Mouse (Mus musculus) liver, embryonic 14.5 days (tissue): ENCODE data around the gene Sik2. TPM values are rescaled to one million over a fixed set of nuclear protein-coding genes. Genes with fewer than 3 reads are reported as not detected.

Source experiments
- ATAC-seq: fragments of 200-750 bp; cut with Nextera tagmentation; 2 replicates; pipeline ENCODE4 v1.8.0; 2017; ENCODE audit warnings: moderate number of reproducible peaks, mild to moderate bottlenecking, moderate library complexity; ENCODE audit not compliant: insufficient read depth
- DNase-seq, 3 experiments: peaks; one replicate each; pipeline ENCODE4 v3.0.0-alpha.2; 2012 to 2013; ENCODE audit warnings: low read depth in 3 of 3, low spot score in 3 of 3
- H3K27ac ChIP-seq: fragments of 300-500 bp; sonication (generic); 2 replicates; pipeline ENCODE4 v1.5.1; 2014; ENCODE audit warnings: moderate library complexity, mild to moderate bottlenecking, control low read depth, inconsistent platforms
- H3K27me3 ChIP-seq: fragments of 300-500 bp; sonication (generic); 2 replicates; pipeline ENCODE4 v1.6.1; 2014; ENCODE audit warnings: mild to moderate bottlenecking, low read length, moderate library complexity; ENCODE audit not compliant: control insufficient read depth, insufficient read depth
- H3K36me3 ChIP-seq: fragments of 300-500 bp; sonication (generic); replicated peaks from 2 replicates; pipeline ENCODE4 v1.6.1; 2014; ENCODE audit warnings: low read depth; ENCODE audit not compliant: control insufficient read depth, insufficient read depth
- H3K4me1 ChIP-seq, 2 experiments: fragments of 200-500 bp in 1 of 2; fragments of 300-500 bp in 1 of 2; sonication (generic) in 1 of 2; replicated peaks; 2 replicates each; pipeline ENCODE4 v1.6.1; 2012 to 2014; ENCODE audit warnings: antibody characterized with exemption in 1 of 2, inconsistent platforms in 1 of 2, low read length in 1 of 2; ENCODE audit not compliant: control insufficient read depth in 2 of 2, insufficient read depth in 2 of 2
- H3K4me2 ChIP-seq: fragments of 300-500 bp; sonication (generic); 2 replicates; pipeline ENCODE4 v1.6.1; 2014; ENCODE audit warnings: low read depth, mild to moderate bottlenecking, control low read depth, moderate library complexity
- H3K4me3 ChIP-seq, 2 experiments: fragments of 200-500 bp in 1 of 2; fragments of 300-500 bp in 1 of 2; sonication (generic) in 1 of 2; 2 replicates each; pipeline ENCODE4 v1.5.1; 2012 to 2014; ENCODE audit warnings: low read depth in 2 of 2, low read length in 2 of 2, mild to moderate bottlenecking in 2 of 2, control low read depth in 1 of 2, inconsistent platforms in 1 of 2, moderate library complexity in 1 of 2; ENCODE audit not compliant: insufficient read depth in 1 of 2
- H3K9ac ChIP-seq: fragments of 300-500 bp; sonication (generic); replicated peaks from 2 replicates; pipeline ENCODE4 v1.6.1; 2014; ENCODE audit warnings: mild to moderate bottlenecking, control low read depth, moderate library complexity
- H3K9me3 ChIP-seq: fragments of 300-500 bp; sonication (generic); 2 replicates; pipeline ENCODE4 v1.6.1; 2016; ENCODE audit warnings: low read length, mixed read lengths; ENCODE audit not compliant: control insufficient read depth
- CTCF ChIP-seq: IDR thresholded peaks from 2 replicates; pipeline ENCODE4 v1.5.1; 2016; ENCODE audit warnings: antibody characterized with exemption, low read depth, control low read depth
- EP300 ChIP-seq: IDR thresholded peaks from 2 replicates; pipeline ENCODE4 v1.6.1; 2016; ENCODE audit warnings: antibody characterized with exemption, low read depth
- WGBS: fragments of 180-500 bp; shearing (Covaris S2); extraction: QIAGEN DNeasy Blood & Tissue Kit; methylation state at CpG from one replicate; pipeline ENCODE4 v1.1.7; 2014; ENCODE audit not compliant: insufficient replicate concordance; 5-methylcytosine and 5-hydroxymethylcytosine counted together
- polyA plus RNA-seq, 2 experiments: library from polyadenylated mRNA; depleted of rRNA in 1 of 2; stranded (reverse) in 1 of 2; unstranded in 1 of 2; fragments of >200 nt; fragmentation: Nextera tagmentation in 1 of 2; extraction: Ambion mirVana in 1 of 2; gene quantifications; 2 replicates each; pipeline versions ENCODE4 v1.2.1 to v1.2.3; 2012 to 2014

Sik2 gene
- polyA plus RNA-seq, 2 experiments = 6.9 to 7.8 TPM

- 61% methylated on average over 6 of the region's 6 CpGs for WGBS
- no peak for ATAC-seq
- Histone ChIP-seq H3K4me3 (no peak overlapping the region), H3K27me3 (no peaks in the 10 kb centered on the region), H3K36me3 (no peaks in the 10 kb centered on the region; the same call in 1 of the 2 replicates), H3K27ac (no peak overlapping the region), H3K9ac (no peak overlapping the region), H3K4me1 (no peaks in the 10 kb centered on the region), H3K4me2 (no peak overlapping the region), H3K9me3 (no peaks in the 10 kb centered on the region)
- DNase-seq = no peak
- TF ChIP-seq EP300 (no peak), CTCF (no peak)
Observed at GRCm38 (mm10) chr9:50957956-50958489, 50.9 kb downstream of the Sik2 start.

- no peaks in the 10 kb centered on the region for H3K9me3 ChIP-seq
- no peak overlapping the region for H3K27ac ChIP-seq
- H3K4me2 ChIP-seq = no peak overlapping the region
- ATAC-seq = no peak
- TF ChIP-seq CTCF (no peak), EP300 (no peak)
- no peak for DNase-seq
- no peaks in the 10 kb centered on the region for H3K4me1 ChIP-seq
- H3K27me3 ChIP-seq = no peaks in the 10 kb centered on the region
- no peaks in the 10 kb centered on the region; the same call in 1 of the 2 replicates for H3K36me3 ChIP-seq
- WGBS = 85% methylated on average over 3 of the region's 3 CpGs
- no peak overlapping the region for H3K9ac ChIP-seq
- H3K4me3 ChIP-seq = no peak overlapping the region
Observed at GRCm38 (mm10) chr9:50955176-50955575, 53.7 kb downstream of the Sik2 start.

GRCm38 (mm10) chr9:50948097-50948823 lies 60.6 kb downstream of the Sik2 start:
- ATAC-seq = no peak
- Histone ChIP-seq H3K4me2 (no peak overlapping the region), H3K4me1 (peaks cover 3 to 8% of the 10 kb centered on the region in 2 experiments; a peak in 3 of 4 replicates), H3K9ac (no peak overlapping the region), H3K27ac (no peak overlapping the region), H3K36me3 (no peaks in the 10 kb centered on the region; the same call in 1 of the 2 replicates), H3K4me3 (no peak overlapping the region), H3K9me3 (no peaks in the 10 kb centered on the region), H3K27me3 (no peaks in the 10 kb centered on the region)
- 84% methylated on average over 7 of the region's 7 CpGs for WGBS
- no peak for DNase-seq
- TF ChIP-seq EP300 = no peak
- TF ChIP-seq CTCF = no peak

- TF ChIP-seq EP300 = no peak
- no peak for TF ChIP-seq CTCF
- no peaks in the 10 kb centered on the region for H3K27me3 ChIP-seq
- ATAC-seq (no peak), DNase-seq (no peak)
- 23% methylated on average over 1 of the region's 1 CpGs for WGBS
- no peak overlapping the region for H3K4me2 ChIP-seq
- H3K4me1 ChIP-seq = peaks cover 3 to 8% of the 10 kb centered on the region in 2 experiments; a peak in 3 of 4 replicates
- H3K4me3 ChIP-seq = no peak overlapping the region
- H3K27ac ChIP-seq = no peak overlapping the region
- no peaks in the 10 kb centered on the region for H3K36me3 ChIP-seq
- no peak overlapping the region for H3K9ac ChIP-seq
- H3K9me3 ChIP-seq = no peaks in the 10 kb centered on the region
Observed at GRCm38 (mm10) chr9:50946338-50946737, 62.5 kb downstream of the Sik2 start.

- no peak for DNase-seq
- no peaks in the 10 kb centered on the region for H3K9me3 ChIP-seq
- WGBS = 60% methylated on average over 1 of the region's 1 CpGs
- ATAC-seq = no peak
- H3K4me3 ChIP-seq = no peak overlapping the region
- no peaks in the 10 kb centered on the region for H3K36me3 ChIP-seq
- no peaks in the 10 kb centered on the region for H3K27me3 ChIP-seq
- peaks cover 3 to 8% of the 10 kb centered on the region in 2 experiments; a peak in 3 of 4 replicates for H3K4me1 ChIP-seq
- H3K27ac ChIP-seq = peak overlapping the region; percentile 37; the same call in 1 of the 2 replicates
- H3K9ac ChIP-seq = no peak overlapping the region
- TF ChIP-seq CTCF (no peak), EP300 (no peak)
- H3K4me2 ChIP-seq = no peak overlapping the region
Observed at GRCm38 (mm10) chr9:50944826-50945225, 64.0 kb downstream of the Sik2 start.
